Comparison of ENCODE assay signal across 18 mouse cellular contexts in genomic region chr14:119772040-119772439, GRCm38 (mm10).
"Had no signal": no experiment of that assay in that cellular context is flagged by ENCODE, and none has a peak within 500 bp of the region (broad histone marks: within the 10 kb centered on the region; RNA-seq: fewer than 3 reads in every experiment).

No protein-coding gene starts in this region.

- H3K27ac ChIP-seq: midbrain, embryonic 10.5 days; midbrain, embryonic 12.5 days; neural tube, embryonic 13.5 days; neural tube, embryonic 15.5 days had no signal

- H3K4me2 ChIP-seq: lung, embryonic 14.5 days; midbrain, embryonic 12.5 days; neural tube, embryonic 13.5 days; neural tube, embryonic 15.5 days had no signal

- DNase-seq: lung, embryonic 14.5 days; lung, postnatal 10 days; lung, postnatal 4 days; midbrain, embryonic 14.5 days; retina, postnatal 1 day; right cerebral cortex, adult 18-20 months; right cerebral cortex, postnatal 25 days; right cerebral cortex, postnatal 4 days; spleen, adult 18-20 months; thymus, adult 18-20 months; thymus, postnatal 14 days; thymus, postnatal 36 days had no signal

- H3K9me3 ChIP-seq: midbrain, embryonic 10.5 days; midbrain, embryonic 12.5 days; neural tube, embryonic 13.5 days; neural tube, embryonic 15.5 days had no signal

- H3K36me3 ChIP-seq: midbrain, embryonic 10.5 days; midbrain, embryonic 12.5 days; neural tube, embryonic 13.5 days; neural tube, embryonic 15.5 days had no signal

- ATAC-seq: midbrain, embryonic 16.5 days had no signal

- H3K4me1 ChIP-seq: midbrain, embryonic 10.5 days; midbrain, embryonic 12.5 days; neural tube, embryonic 13.5 days had no signal

- H3K9ac ChIP-seq: lung, embryonic 14.5 days; midbrain, embryonic 12.5 days; neural tube, embryonic 13.5 days; neural tube, embryonic 15.5 days had no signal

- H3K27me3 ChIP-seq: midbrain, embryonic 12.5 days; neural tube, embryonic 13.5 days; neural tube, embryonic 15.5 days had no signal

- H3K4me3 ChIP-seq: midbrain, embryonic 10.5 days; midbrain, embryonic 12.5 days; myocyte; neural tube, embryonic 13.5 days; neural tube, embryonic 15.5 days had no signal
